Mouse (Mus musculus): ENCODE results near the gene 2700081O15Rik. TPM values are rescaled to one million over a fixed set of nuclear protein-coding genes. Genes with fewer than 3 reads are reported as not detected.

Gene 2700081O15Rik
- total and polyA plus RNA-seq, 3 experiments = 14.1 to 18.0 TPM; not detected in 1

GRCm38 (mm10) chr19:7420108-7420507 is 2.7 kb downstream of the 2700081O15Rik start:
- Histone ChIP-seq H3K4me3 (ENCODE audit: control insufficient read depth in 1 of 2, insufficient read depth in 1 of 2, low read depth in 2 of 2, low read length in 2 of 2) (no peak overlapping the region), H3K9ac (ENCODE audit: control insufficient read depth, low read depth, low read length, poor library complexity, severe bottlenecking) (no peak overlapping the region), H3K27ac (ENCODE audit: control insufficient read depth, low read depth, low read length) (no peak overlapping the region), H3K27me3 (ENCODE audit: control insufficient read depth in 1 of 2, insufficient read depth in 2 of 2, low read length in 2 of 2) (no peaks in the 10 kb centered on the region; a peak in 1 of 4 replicates), H3K79me2 (ENCODE audit: control insufficient read depth, insufficient read depth, low read length, poor library complexity) (peaks cover 19% of the 10 kb centered on the region), H3K9me3 (replicated peaks; ENCODE audit: insufficient read depth, low read length) (no peaks in the 10 kb centered on the region), H3K36me3 (ENCODE audit: control insufficient read depth in 1 of 2, insufficient read depth in 2 of 2, low read length in 2 of 2) (peaks cover 0 to 17% of the 10 kb centered on the region in 2 experiments; a peak in 2 of 4 replicates), H3K4me1 (ENCODE audit: control insufficient read depth in 1 of 2, insufficient read depth in 2 of 2, low read length in 2 of 2) (peaks cover 4 to 21% of the 10 kb centered on the region in 2 experiments)
- TF ChIP-seq JUND (IDR thresholded peaks at IDR 0.05; ENCODE audit: low read depth, low read length) (no peak), USF2 (IDR thresholded peaks at IDR 0.05; ENCODE audit: borderline replicate concordance in 1 of 2, insufficient read depth in 1 of 2, low read depth in 1 of 2, low read length in 2 of 2) (no peak), MXI1 (IDR thresholded peaks at IDR 0.05; ENCODE audit: low read depth, low read length) (no peak), MAX (IDR thresholded peaks at IDR 0.05; ENCODE audit: low read length) (no peak), BHLHE40 (IDR thresholded peaks at IDR 0.05; ENCODE audit: borderline replicate concordance, low read depth, low read length) (no peak), E2F4 (IDR thresholded peaks at IDR 0.05; ENCODE audit: borderline replicate concordance, low read depth, low read length) (no peak), RCOR1 (IDR thresholded peaks at IDR 0.05; ENCODE audit: low read depth, low read length) (no peak), NRF1 (IDR thresholded peaks at IDR 0.05; ENCODE audit: insufficient read depth, low read depth, low read length, poor library complexity, severe bottlenecking) (no peak), ETS1 (IDR thresholded peaks at IDR 0.05; ENCODE audit: low read depth, low read length) (no peak), TAL1 (IDR thresholded peaks at IDR 0.05; ENCODE audit: low read length) (no peak), RAD21 (IDR thresholded peaks at IDR 0.05; ENCODE audit: low read depth, low read length) (no peak), ZC3H11A (IDR thresholded peaks at IDR 0.05; ENCODE audit: low read depth, low read length) (no peak), KAT2A (conservative IDR thresholded peaks at IDR 0.05; ENCODE audit: low read depth, low read length) (no peak), TCF12 (IDR thresholded peaks at IDR 0.05; ENCODE audit: low read depth, low read length) (no peak), MYC (IDR thresholded peaks at IDR 0.05; ENCODE audit: low read depth, low read length) (no peak), NELFE (IDR thresholded peaks at IDR 0.05; ENCODE audit: low read depth, low read length) (no peak), CHD2 (IDR thresholded peaks at IDR 0.05; ENCODE audit: low read length) (no peak), TBP (IDR thresholded peaks at IDR 0.05; ENCODE audit: low read depth, low read length) (no peak), ZMIZ1 (IDR thresholded peaks at IDR 0.05; ENCODE audit: low read depth, low read length) (no peak), MYB (IDR thresholded peaks at IDR 0.05; ENCODE audit: low read depth, low read length) (no peak)
- DNase-seq (ENCODE audit: low read depth, low spot score) = no peak
